Mouse (Mus musculus): ENCODE results near the gene Ino80b.

Gene Ino80b

GRCm38 (mm10) chr6:83142211-83142731, 17.0 kb upstream of the Ino80b start:
- in situ Hi-C loops (cut with MboI; ENCODE audit: low sequenced_read_pairs), result no loop called here

- in situ Hi-C loops (cut with MboI; ENCODE audit: low sequenced_read_pairs), result no loop called here
Observed at GRCm38 (mm10) chr6:83141636-83142035, 16.4 kb upstream of the Ino80b start.

GRCm38 (mm10) chr6:83140044-83140443, 14.8 kb upstream of the Ino80b start:
- in situ Hi-C loops (cut with MboI; ENCODE audit: low sequenced_read_pairs), result no loop called here

- in situ Hi-C loops (cut with MboI; ENCODE audit: low sequenced_read_pairs), result no loop called here
Observed at GRCm38 (mm10) chr6:83138056-83138455, 12.8 kb upstream of the Ino80b start.

- in situ Hi-C loops (cut with MboI; ENCODE audit: low sequenced_read_pairs), result no loop called here
Observed at GRCm38 (mm10) chr6:83137576-83137950, 12.3 kb upstream of the Ino80b start.

GRCm38 (mm10) chr6:83136881-83137575, 11.8 kb upstream of the Ino80b start:
- in situ Hi-C loops (cut with MboI; ENCODE audit: low sequenced_read_pairs), result no loop called here

- in situ Hi-C loops (cut with MboI; ENCODE audit: low sequenced_read_pairs), result no loop called here
Observed at GRCm38 (mm10) chr6:83136291-83136880, 11.2 kb upstream of the Ino80b start.

- in situ Hi-C loops (cut with MboI; ENCODE audit: low sequenced_read_pairs), result no loop called here
Observed at GRCm38 (mm10) chr6:83135571-83136161, 10.4 kb upstream of the Ino80b start.

- in situ Hi-C loops (cut with MboI; ENCODE audit: low sequenced_read_pairs), result no loop called here
Observed at GRCm38 (mm10) chr6:83134951-83135513, 9.8 kb upstream of the Ino80b start, which contains the start of gene Rtkn. TSS of gene Rtkn (plus strand) at chr6:83135463.

- in situ Hi-C loops (cut with MboI; ENCODE audit: low sequenced_read_pairs), result no loop called here
Observed at GRCm38 (mm10) chr6:83134226-83134625, 9.0 kb upstream of the Ino80b start.

- in situ Hi-C loops (cut with MboI; ENCODE audit: low sequenced_read_pairs), result no loop called here
Observed at GRCm38 (mm10) chr6:83132176-83132919, 7.1 kb upstream of the Ino80b start.

GRCm38 (mm10) chr6:83131469-83132034, 6.3 kb upstream of the Ino80b start:
- in situ Hi-C loops (cut with MboI; ENCODE audit: low sequenced_read_pairs), result no loop called here

GRCm38 (mm10) chr6:83127419-83127818, 2.2 kb upstream of the Ino80b start:
- in situ Hi-C loops (cut with MboI; ENCODE audit: low sequenced_read_pairs), result no loop called here

GRCm38 (mm10) chr6:83124851-83125312, 349 bp downstream of the Ino80b start:
- in situ Hi-C loops (cut with MboI; ENCODE audit: low sequenced_read_pairs), result no loop called here

GRCm38 (mm10) chr6:83122961-83123360, 2.3 kb downstream of the Ino80b start:
- in situ Hi-C loops (cut with MboI; ENCODE audit: low sequenced_read_pairs), result no loop called here

GRCm38 (mm10) chr6:83121863-83122710, 3.1 kb downstream of the Ino80b start:
- in situ Hi-C loops (cut with MboI; ENCODE audit: low sequenced_read_pairs), result no loop called here

GRCm38 (mm10) chr6:83120930-83121862, 4.0 kb downstream of the Ino80b start, which contains the start of gene Wbp1:
TSS of gene Wbp1 (minus strand) at chr6:83121559.
- in situ Hi-C loops (cut with MboI; ENCODE audit: low sequenced_read_pairs), result no loop called here

GRCm38 (mm10) chr6:83119734-83120051, 5.5 kb downstream of the Ino80b start:
- in situ Hi-C loops (cut with MboI; ENCODE audit: low sequenced_read_pairs), result no loop called here

Data from CH12F3 (cell line).